Mouse (Mus musculus): ENCODE data around the gene Pcnx2. TPM values are rescaled to one million over a fixed set of nuclear protein-coding genes. Genes with fewer than 3 reads are reported as not detected.

Pcnx2 gene
- polyA plus RNA-seq, 1 experiment from 2014 or later: 7.5 TPM

DNA sequence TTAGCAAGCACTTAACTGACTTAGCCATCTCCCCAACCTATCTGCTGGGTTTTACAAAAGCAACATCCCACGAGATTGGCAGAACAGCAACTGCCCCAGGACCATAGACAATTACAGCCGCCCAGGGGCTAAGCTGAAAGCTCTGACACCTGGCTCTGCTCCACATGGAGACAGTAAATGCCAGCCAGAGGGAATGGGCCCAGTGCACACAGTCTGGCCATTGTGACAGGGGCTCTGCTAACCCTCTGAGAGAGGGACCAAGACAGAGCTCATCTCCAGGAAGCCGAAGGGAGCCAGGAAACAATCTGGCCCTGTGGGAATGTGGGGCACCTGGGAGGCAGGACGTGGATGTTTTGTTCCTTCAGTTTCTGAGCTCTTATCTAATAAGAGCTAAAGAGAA, 181.9 kb downstream of the Pcnx2 start:
- no peaks in the 10 kb centered on the region for H3K36me3 ChIP-seq (ENCODE audit: control insufficient read depth, insufficient read depth, low read length)
- no peak overlapping the region for H3K4me3 ChIP-seq (ENCODE audit: low read depth, low read length)
- peak overlapping the region; percentile 28; the same call in 1 of the 2 replicates for H3K27ac ChIP-seq (ENCODE audit: low read depth, low read length)
- no peak for ATAC-seq (ENCODE audit: low read depth)
- H3K4me1 ChIP-seq (ENCODE audit: control insufficient read depth, insufficient read depth, low read length): peaks cover 9% of the 10 kb centered on the region; the same call in 1 of the 2 replicates
- WGBS: 35% methylated on average over 4 of the region's 4 CpGs
- H3K9ac ChIP-seq (replicated peaks; ENCODE audit: low read depth, low read length): no peak overlapping the region
- no peaks in the 10 kb centered on the region for H3K9me3 ChIP-seq (ENCODE audit: control insufficient read depth, low read length)
- H3K4me2 ChIP-seq (ENCODE audit: low read depth, low read length): no peak overlapping the region
- H3K27me3 ChIP-seq (ENCODE audit: control insufficient read depth, insufficient read depth, low read length): no peaks in the 10 kb centered on the region

GRCm38 (mm10) chr8:125711514-125711913, 186.6 kb downstream of the Pcnx2 start:
- H3K4me1 ChIP-seq (ENCODE audit: control insufficient read depth, insufficient read depth, low read length): peaks cover 7% of the 10 kb centered on the region; the same call in 1 of the 2 replicates
- WGBS: 90% methylated on average over 5 of the region's 5 CpGs
- H3K36me3 ChIP-seq (ENCODE audit: control insufficient read depth, insufficient read depth, low read length): no peaks in the 10 kb centered on the region
- H3K4me2 ChIP-seq (ENCODE audit: low read depth, low read length): no peak overlapping the region
- H3K9ac ChIP-seq (replicated peaks; ENCODE audit: low read depth, low read length): no peak overlapping the region
- no peak for ATAC-seq (ENCODE audit: low read depth)
- H3K27ac ChIP-seq (ENCODE audit: low read depth, low read length): no peak overlapping the region
- H3K27me3 ChIP-seq (ENCODE audit: control insufficient read depth, insufficient read depth, low read length): no peaks in the 10 kb centered on the region
- H3K9me3 ChIP-seq (ENCODE audit: control insufficient read depth, low read length): no peaks in the 10 kb centered on the region
- no peak overlapping the region for H3K4me3 ChIP-seq (ENCODE audit: low read depth, low read length)

DNA sequence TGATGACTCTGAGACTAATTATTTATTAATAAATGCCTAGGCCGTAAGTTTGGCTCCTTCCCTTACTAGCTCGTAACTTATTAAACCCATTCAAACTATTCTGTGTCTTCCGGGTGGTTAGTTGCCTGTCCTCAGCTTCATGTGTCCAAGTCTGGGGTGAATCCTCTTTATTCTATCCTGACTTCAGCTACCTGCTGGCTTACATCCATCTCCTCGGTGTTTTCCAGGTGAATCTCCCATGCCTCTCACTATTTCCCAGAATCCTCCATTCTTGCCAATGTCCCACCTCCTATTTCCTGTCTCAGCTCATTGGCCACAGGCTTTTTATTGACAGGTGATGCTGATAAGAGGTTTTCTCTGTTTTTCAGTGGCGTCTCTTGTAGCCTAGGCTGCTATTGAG, 188.9 kb downstream of the Pcnx2 start:
- Histone ChIP-seq H3K4me3 (ENCODE audit: low read depth, low read length) (no peak overlapping the region), H3K4me1 (ENCODE audit: control insufficient read depth, insufficient read depth, low read length) (no peaks in the 10 kb centered on the region), H3K4me2 (ENCODE audit: low read depth, low read length) (no peak overlapping the region), H3K27ac (ENCODE audit: low read depth, low read length) (no peak overlapping the region), H3K9ac (replicated peaks; ENCODE audit: low read depth, low read length) (no peak overlapping the region), H3K36me3 (ENCODE audit: control insufficient read depth, insufficient read depth, low read length) (no peaks in the 10 kb centered on the region), H3K27me3 (ENCODE audit: control insufficient read depth, insufficient read depth, low read length) (no peaks in the 10 kb centered on the region), H3K9me3 (ENCODE audit: control insufficient read depth, low read length) (no peaks in the 10 kb centered on the region)
- ATAC-seq (ENCODE audit: low read depth): no peak
- WGBS: 92% methylated on average over 5 of the region's 5 CpGs

- H3K27me3 ChIP-seq (ENCODE audit: control insufficient read depth, insufficient read depth, low read length): no peaks in the 10 kb centered on the region
- H3K4me2 ChIP-seq (ENCODE audit: low read depth, low read length): no peak overlapping the region
- 67% methylated on average over 7 of the region's 7 CpGs for WGBS
- no peak for ATAC-seq (ENCODE audit: low read depth)
- H3K4me1 ChIP-seq (ENCODE audit: control insufficient read depth, insufficient read depth, low read length): 0 out of 2 replicates have a peak, but pooled peaks cover 2% of the 10 kb centered on the region
- no peaks in the 10 kb centered on the region for H3K36me3 ChIP-seq (ENCODE audit: control insufficient read depth, insufficient read depth, low read length)
- H3K27ac ChIP-seq (ENCODE audit: low read depth, low read length): no peak overlapping the region
- H3K9me3 ChIP-seq (ENCODE audit: control insufficient read depth, low read length): no peaks in the 10 kb centered on the region
- H3K9ac ChIP-seq (replicated peaks; ENCODE audit: low read depth, low read length): no peak overlapping the region
- no peak overlapping the region for H3K4me3 ChIP-seq (ENCODE audit: low read depth, low read length)
These were observed 192.3 kb downstream of the Pcnx2 start for GRCm38 (mm10) chr8:125705816-125706215.

DNA sequence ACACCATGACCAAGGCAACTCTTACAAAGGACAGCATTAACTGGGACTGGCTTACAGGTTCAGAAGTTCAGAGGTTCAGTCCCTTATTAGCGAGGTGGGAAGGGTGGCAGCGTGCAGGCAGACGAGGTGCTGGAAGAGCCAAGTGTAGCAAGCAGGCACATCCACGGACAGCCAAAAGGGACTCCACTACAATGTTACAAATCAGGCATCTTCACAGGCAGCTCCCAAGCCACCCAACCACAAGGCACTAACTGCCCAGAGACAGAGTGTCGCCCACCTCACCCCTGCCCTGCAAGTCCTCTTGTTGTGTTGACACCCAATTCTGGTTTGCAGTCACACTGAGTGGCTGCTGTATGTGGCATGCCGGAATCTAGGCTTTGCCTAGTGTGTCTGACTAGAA, 193.7 kb downstream of the Pcnx2 start:
- no peak for ATAC-seq (ENCODE audit: low read depth)
- 0 out of 2 replicates have a peak, but pooled peaks cover 2% of the 10 kb centered on the region for H3K4me1 ChIP-seq (ENCODE audit: control insufficient read depth, insufficient read depth, low read length)
- H3K4me3 ChIP-seq (ENCODE audit: low read depth, low read length): no peak overlapping the region
- no peaks in the 10 kb centered on the region for H3K36me3 ChIP-seq (ENCODE audit: control insufficient read depth, insufficient read depth, low read length)
- no peak overlapping the region for H3K4me2 ChIP-seq (ENCODE audit: low read depth, low read length)
- 90% methylated on average over 6 of the region's 6 CpGs for WGBS
- H3K27ac ChIP-seq (ENCODE audit: low read depth, low read length): no peak overlapping the region
- H3K9ac ChIP-seq (replicated peaks; ENCODE audit: low read depth, low read length): no peak overlapping the region
- H3K27me3 ChIP-seq (ENCODE audit: control insufficient read depth, insufficient read depth, low read length): no peaks in the 10 kb centered on the region
- no peaks in the 10 kb centered on the region for H3K9me3 ChIP-seq (ENCODE audit: control insufficient read depth, low read length)

- Histone ChIP-seq H3K9ac (replicated peaks; ENCODE audit: low read depth, low read length) (no peak overlapping the region), H3K36me3 (ENCODE audit: control insufficient read depth, insufficient read depth, low read length) (no peaks in the 10 kb centered on the region), H3K4me1 (ENCODE audit: control insufficient read depth, insufficient read depth, low read length) (0 out of 2 replicates have a peak, but pooled peaks cover 2% of the 10 kb centered on the region), H3K9me3 (ENCODE audit: control insufficient read depth, low read length) (no peaks in the 10 kb centered on the region), H3K4me3 (ENCODE audit: low read depth, low read length) (no peak overlapping the region), H3K27me3 (ENCODE audit: control insufficient read depth, insufficient read depth, low read length) (no peaks in the 10 kb centered on the region), H3K4me2 (ENCODE audit: low read depth, low read length) (no peak overlapping the region), H3K27ac (ENCODE audit: low read depth, low read length) (0 out of 2 replicates have a peak overlapping the region, but pooled peaks have one; percentile 28)
- 41% methylated on average over 15 of the region's 15 CpGs for WGBS
- ATAC-seq (ENCODE audit: low read depth): peak; percentile 68
These were observed 195.1 kb downstream of the Pcnx2 start for GRCm38 (mm10) chr8:125702868-125703473.

Other genes starting within 250 kb of the Pcnx2 start
- 8.1 and 9.5 TPM in 2 replicates for gene Map10, start 228.5 kb downstream of the Pcnx2 start, polyA plus RNA-seq (2014; fragmentation: Nextera tagmentation; extraction: Ambion mirVana)
- 36.9 and 39.8 TPM in 2 replicates for gene Ntpcr, start 168.4 kb downstream of the Pcnx2 start, polyA plus RNA-seq (2014; fragmentation: Nextera tagmentation; extraction: Ambion mirVana)
- 0.45 and 0.51 TPM in 2 replicates for gene Map3k21, start 12.1 kb upstream of the Pcnx2 start, polyA plus RNA-seq (2014; fragmentation: Nextera tagmentation; extraction: Ambion mirVana)
- gene Kcnk1, start 96.9 kb upstream of the Pcnx2 start, polyA plus RNA-seq (2014; fragmentation: Nextera tagmentation; extraction: Ambion mirVana): 17.0 and 23.7 TPM in 2 replicates

Measured in neural tube, embryonic 14.5 days (tissue).